Mouse (Mus musculus): Measurements from ENCODE around the gene 1700102P08Rik. TPM values are rescaled to one million over a fixed set of nuclear protein-coding genes. Genes with fewer than 3 reads are reported as not detected.

The 1700102P08Rik gene
- polyA plus RNA-seq, 2 experiments: 0.96 to 1.0 TPM

GRCm38 (mm10) chr9:108456953-108457352 lies 64.3 kb downstream of the 1700102P08Rik start:
- Histone ChIP-seq H3K36me3 (ENCODE audit: control insufficient read depth, insufficient read depth, low read length) (no peaks in the 10 kb centered on the region), H3K4me2 (replicated peaks; ENCODE audit: low read depth, low read length, severe bottlenecking) (no peak overlapping the region), H3K9me3 (ENCODE audit: control insufficient read depth, low read length) (no peaks in the 10 kb centered on the region), H3K27ac (replicated peaks; ENCODE audit: low read depth, low read length) (no peak overlapping the region), H3K9ac (ENCODE audit: low read depth, low read length, severe bottlenecking) (no peak overlapping the region), H3K27me3 (ENCODE audit: control insufficient read depth, insufficient read depth, low read length) (no peaks in the 10 kb centered on the region), H3K4me3 (replicated peaks; ENCODE audit: low read length) (no peak overlapping the region), H3K4me1 (ENCODE audit: control insufficient read depth, insufficient read depth, low read length) (peaks cover 17% of the 10 kb centered on the region)
- TF ChIP-seq POLR2A (IDR thresholded peaks at IDR 0.05; ENCODE audit: borderline replicate concordance, extremely low read depth, insufficient read depth, insufficient read length): no peak
- ATAC-seq (ENCODE audit: low FRiP score, low read depth) (no peak), DNase-seq (ENCODE audit: low spot score) (no peak)
- WGBS: 86% methylated on average over 10 of the region's 10 CpGs

GRCm38 (mm10) chr9:108459939-108460318 lies 67.3 kb downstream of the 1700102P08Rik start:
- DNase-seq (ENCODE audit: low spot score) (no peak), ATAC-seq (ENCODE audit: low FRiP score, low read depth) (no peak)
- Histone ChIP-seq H3K4me1 (ENCODE audit: control insufficient read depth, insufficient read depth, low read length) (peaks cover 7% of the 10 kb centered on the region), H3K27ac (replicated peaks; ENCODE audit: low read depth, low read length) (peak overlapping the region; percentile 80), H3K27me3 (ENCODE audit: control insufficient read depth, insufficient read depth, low read length) (no peaks in the 10 kb centered on the region), H3K9me3 (ENCODE audit: control insufficient read depth, low read length) (no peaks in the 10 kb centered on the region), H3K36me3 (ENCODE audit: control insufficient read depth, insufficient read depth, low read length) (peaks cover 25% of the 10 kb centered on the region), H3K9ac (ENCODE audit: low read depth, low read length, severe bottlenecking) (no peak overlapping the region), H3K4me3 (replicated peaks; ENCODE audit: low read length) (peak overlapping the region; percentile 92), H3K4me2 (replicated peaks; ENCODE audit: low read depth, low read length, severe bottlenecking) (peak overlapping the region; percentile 90)
- TF ChIP-seq POLR2A (IDR thresholded peaks at IDR 0.05; ENCODE audit: borderline replicate concordance, extremely low read depth, insufficient read depth, insufficient read length): no peak
- WGBS: 91% methylated on average over 1 of the region's 1 CpGs

Other genes starting within 250 kb of the 1700102P08Rik start
- gene Bsn, start 202.4 kb upstream of the 1700102P08Rik start, polyA plus RNA-seq (2012; rRNA removed): 1.1 and 1.3 TPM in 2 replicates
- gene Bsn, start 202.4 kb upstream of the 1700102P08Rik start, polyA plus RNA-seq (2014; fragmentation: Nextera tagmentation; extraction: Ambion mirVana): 0.68 and 0.73 TPM in 2 replicates
- gene Dag1, start 128.8 kb upstream of the 1700102P08Rik start, polyA plus RNA-seq (2012; rRNA removed): 49.7 and 57.4 TPM in 2 replicates
- gene Dag1, start 128.8 kb upstream of the 1700102P08Rik start, polyA plus RNA-seq (2014; fragmentation: Nextera tagmentation; extraction: Ambion mirVana): 77.4 and 82.5 TPM in 2 replicates
- gene Nicn1, start 102.4 kb upstream of the 1700102P08Rik start, polyA plus RNA-seq (2012; rRNA removed): 37.5 and 61.3 TPM in 2 replicates
- 40.2 and 49.6 TPM in 2 replicates for gene Nicn1, start 102.4 kb upstream of the 1700102P08Rik start, polyA plus RNA-seq (2014; fragmentation: Nextera tagmentation; extraction: Ambion mirVana)
- gene Amt, start 96.0 kb upstream of the 1700102P08Rik start, polyA plus RNA-seq (2012; rRNA removed): 28.2 and 29.7 TPM in 2 replicates
- 6.9 and 7.0 TPM in 2 replicates for gene Amt, start 96.0 kb upstream of the 1700102P08Rik start, polyA plus RNA-seq (2014; fragmentation: Nextera tagmentation; extraction: Ambion mirVana)
- gene Rhoa, start 86.7 kb upstream of the 1700102P08Rik start, polyA plus RNA-seq (2012; rRNA removed): 214 and 240 TPM in 2 replicates
- gene Rhoa, start 86.7 kb upstream of the 1700102P08Rik start, polyA plus RNA-seq (2014; fragmentation: Nextera tagmentation; extraction: Ambion mirVana): 296 and 326 TPM in 2 replicates
- gene Tcta, start 86.6 kb upstream of the 1700102P08Rik start, polyA plus RNA-seq (2012; rRNA removed): 36.8 and 41.4 TPM in 2 replicates
- 37.4 and 38.6 TPM in 2 replicates for gene Tcta, start 86.6 kb upstream of the 1700102P08Rik start, polyA plus RNA-seq (2014; fragmentation: Nextera tagmentation; extraction: Ambion mirVana)
- gene Gpx1, start 53.9 kb upstream of the 1700102P08Rik start, polyA plus RNA-seq (2012; rRNA removed): 476 and 533 TPM in 2 replicates
- gene Gpx1, start 53.9 kb upstream of the 1700102P08Rik start, polyA plus RNA-seq (2014; fragmentation: Nextera tagmentation; extraction: Ambion mirVana): 686 and 718 TPM in 2 replicates
- 86.1 and 86.8 TPM in 2 replicates for gene Usp4, start 45.0 kb upstream of the 1700102P08Rik start, polyA plus RNA-seq (2012; rRNA removed)
- 102 and 107 TPM in 2 replicates for gene Usp4, start 45.0 kb upstream of the 1700102P08Rik start, polyA plus RNA-seq (2014; fragmentation: Nextera tagmentation; extraction: Ambion mirVana)
- 1.5 and 2.2 TPM in 2 replicates for gene Ccdc36, start 35.7 kb downstream of the 1700102P08Rik start, polyA plus RNA-seq (2012; rRNA removed)
- gene Ccdc36, start 35.7 kb downstream of the 1700102P08Rik start, polyA plus RNA-seq (2014; fragmentation: Nextera tagmentation; extraction: Ambion mirVana): 1.3 and 1.7 TPM in 2 replicates
- not detected in 2 replicates for gene BC048562, start 43.7 kb downstream of the 1700102P08Rik start, polyA plus RNA-seq (2012; rRNA removed)
- not detected in 2 replicates for gene BC048562, start 43.7 kb downstream of the 1700102P08Rik start, polyA plus RNA-seq (2014; fragmentation: Nextera tagmentation; extraction: Ambion mirVana)
- 29.2 and 34.4 TPM in 2 replicates for gene Ccdc71, start 67.7 kb downstream of the 1700102P08Rik start, polyA plus RNA-seq (2012; rRNA removed)
- 45.4 and 49.8 TPM in 2 replicates for gene Ccdc71, start 67.7 kb downstream of the 1700102P08Rik start, polyA plus RNA-seq (2014; fragmentation: Nextera tagmentation; extraction: Ambion mirVana)
- gene Klhdc8b, start 68.8 kb downstream of the 1700102P08Rik start, polyA plus RNA-seq (2012; rRNA removed): 43.1 and 60.6 TPM in 2 replicates
- gene Klhdc8b, start 68.8 kb downstream of the 1700102P08Rik start, polyA plus RNA-seq (2014; fragmentation: Nextera tagmentation; extraction: Ambion mirVana): 27.7 and 32.2 TPM in 2 replicates
- 214 and 236 TPM in 2 replicates for gene Lamb2, start 86.9 kb downstream of the 1700102P08Rik start, polyA plus RNA-seq (2012; rRNA removed)
- 59.0 and 69.4 TPM in 2 replicates for gene Lamb2, start 86.9 kb downstream of the 1700102P08Rik start, polyA plus RNA-seq (2014; fragmentation: Nextera tagmentation; extraction: Ambion mirVana)
- 160 and 219 TPM in 2 replicates for gene Usp19, start 97.8 kb downstream of the 1700102P08Rik start, polyA plus RNA-seq (2012; rRNA removed)
- 59.3 and 66.4 TPM in 2 replicates for gene Usp19, start 97.8 kb downstream of the 1700102P08Rik start, polyA plus RNA-seq (2014; fragmentation: Nextera tagmentation; extraction: Ambion mirVana)
- 238 and 323 TPM in 2 replicates for gene Qars, start 114.9 kb downstream of the 1700102P08Rik start, polyA plus RNA-seq (2012; rRNA removed)
- gene Qars, start 114.9 kb downstream of the 1700102P08Rik start, polyA plus RNA-seq (2014; fragmentation: Nextera tagmentation; extraction: Ambion mirVana): 108 and 117 TPM in 2 replicates
- gene Qrich1, start 124.0 kb downstream of the 1700102P08Rik start, polyA plus RNA-seq (2012; rRNA removed): 126 and 157 TPM in 2 replicates
- 120 and 132 TPM in 2 replicates for gene Qrich1, start 124.0 kb downstream of the 1700102P08Rik start, polyA plus RNA-seq (2014; fragmentation: Nextera tagmentation; extraction: Ambion mirVana)
- gene Impdh2, start 167.5 kb downstream of the 1700102P08Rik start, polyA plus RNA-seq (2012; rRNA removed): 208 and 280 TPM in 2 replicates
- 184 and 191 TPM in 2 replicates for gene Impdh2, start 167.5 kb downstream of the 1700102P08Rik start, polyA plus RNA-seq (2014; fragmentation: Nextera tagmentation; extraction: Ambion mirVana)
- gene Ndufaf3, start 174.6 kb downstream of the 1700102P08Rik start, polyA plus RNA-seq (2012; rRNA removed): 23.1 and 28.3 TPM in 2 replicates
- 40.9 and 42.7 TPM in 2 replicates for gene Ndufaf3, start 174.6 kb downstream of the 1700102P08Rik start, polyA plus RNA-seq (2014; fragmentation: Nextera tagmentation; extraction: Ambion mirVana)
- 144 and 198 TPM in 2 replicates for gene Dalrd3, start 177.1 kb downstream of the 1700102P08Rik start, polyA plus RNA-seq (2012; rRNA removed)
- 124 and 132 TPM in 2 replicates for gene Dalrd3, start 177.1 kb downstream of the 1700102P08Rik start, polyA plus RNA-seq (2014; fragmentation: Nextera tagmentation; extraction: Ambion mirVana)
- 123 and 175 TPM in 2 replicates for gene Wdr6, start 185.9 kb downstream of the 1700102P08Rik start, polyA plus RNA-seq (2012; rRNA removed)
- 91.5 and 115 TPM in 2 replicates for gene Wdr6, start 185.9 kb downstream of the 1700102P08Rik start, polyA plus RNA-seq (2014; fragmentation: Nextera tagmentation; extraction: Ambion mirVana)
- 14.3 and 17.8 TPM in 2 replicates for gene P4htm, start 204.9 kb downstream of the 1700102P08Rik start, polyA plus RNA-seq (2012; rRNA removed)
- 7.8 and 8.8 TPM in 2 replicates for gene P4htm, start 204.9 kb downstream of the 1700102P08Rik start, polyA plus RNA-seq (2014; fragmentation: Nextera tagmentation; extraction: Ambion mirVana)